Mouse (Mus musculus) forebrain, embryonic 13.5 days (tissue): Measurements from ENCODE around the gene Ctss. TPM values are rescaled to one million over a fixed set of nuclear protein-coding genes. Genes with fewer than 3 reads are reported as not detected.
"Not testable (repeated sequence)": the region's sequence is repeated elsewhere in the genome, so short reads cannot be mapped to it uniquely, and the experiment has no call there.

Experiments used
- ATAC-seq: fragments of 200-750 bp; cut with Nextera tagmentation; 2 replicates; pipeline ENCODE4 v1.8.0; 2017
- H3K27ac ChIP-seq: fragments of 300-500 bp; sonication (generic); 2 replicates; pipeline ENCODE4 v1.5.1; 2015; ENCODE audit warnings: inconsistent platforms, mild to moderate bottlenecking, moderate library complexity
- H3K27me3 ChIP-seq: fragments of 300-500 bp; sonication (generic); 2 replicates; pipeline ENCODE4 v1.6.1; 2015; ENCODE audit warnings: mild to moderate bottlenecking, inconsistent platforms
- H3K36me3 ChIP-seq: fragments of 300-500 bp; sonication (generic); 2 replicates; pipeline ENCODE4 v1.6.1; 2015; ENCODE audit warnings: mild to moderate bottlenecking, inconsistent platforms; ENCODE audit not compliant: poor library complexity, severe bottlenecking
- H3K4me1 ChIP-seq: fragments of 300-500 bp; sonication (generic); 2 replicates; pipeline ENCODE4 v1.6.1; 2015; ENCODE audit warnings: inconsistent platforms
- H3K4me2 ChIP-seq: fragments of 300-500 bp; sonication (generic); 2 replicates; pipeline ENCODE4 v1.6.1; 2015; ENCODE audit warnings: inconsistent platforms, mild to moderate bottlenecking, moderate library complexity
- H3K4me3 ChIP-seq: fragments of 300-500 bp; sonication (generic); 2 replicates; pipeline ENCODE4 v1.5.1; 2015; ENCODE audit warnings: mild to moderate bottlenecking, inconsistent platforms
- H3K9ac ChIP-seq: fragments of 300-500 bp; sonication (generic); 2 replicates; pipeline ENCODE4 v1.6.1; 2015; ENCODE audit warnings: mild to moderate bottlenecking, inconsistent platforms
- H3K9me3 ChIP-seq: fragments of 300-500 bp; sonication (generic); replicated peaks from 2 replicates; pipeline ENCODE4 v1.6.1; 2016; ENCODE audit warnings: inconsistent platforms
- WGBS: fragments of 180-500 bp; shearing (Covaris S2); methylation state at CpG from one replicate; pipeline ENCODE4 v1.1.7; 2015; 5-methylcytosine and 5-hydroxymethylcytosine counted together
- polyA plus RNA-seq: library from polyadenylated mRNA; unstranded; fragments of >200 nt; fragmentation: Nextera tagmentation; extraction: Ambion mirVana; gene quantifications from 2 replicates; pipeline ENCODE4 v1.2.1, GENCODE M21; 2015

The Ctss gene
- polyA plus RNA-seq, 1 experiment from 2014 or later: 7.6 TPM

- Histone ChIP-seq H3K36me3 (no peaks in the 10 kb centered on the region), H3K9ac (no peak overlapping the region), H3K4me1 (no peaks in the 10 kb centered on the region), H3K4me3 (no peak overlapping the region), H3K4me2 (no peak overlapping the region), H3K9me3 (no peaks in the 10 kb centered on the region), H3K27ac (no peak overlapping the region), H3K27me3 (no peaks in the 10 kb centered on the region)
- 93% methylated on average over 10 of the region's 10 CpGs for WGBS
- ATAC-seq: no peak
Measured at GRCm38 (mm10) chr3:95538936-95539335, 12.3 kb downstream of the Ctss start.

DNA sequence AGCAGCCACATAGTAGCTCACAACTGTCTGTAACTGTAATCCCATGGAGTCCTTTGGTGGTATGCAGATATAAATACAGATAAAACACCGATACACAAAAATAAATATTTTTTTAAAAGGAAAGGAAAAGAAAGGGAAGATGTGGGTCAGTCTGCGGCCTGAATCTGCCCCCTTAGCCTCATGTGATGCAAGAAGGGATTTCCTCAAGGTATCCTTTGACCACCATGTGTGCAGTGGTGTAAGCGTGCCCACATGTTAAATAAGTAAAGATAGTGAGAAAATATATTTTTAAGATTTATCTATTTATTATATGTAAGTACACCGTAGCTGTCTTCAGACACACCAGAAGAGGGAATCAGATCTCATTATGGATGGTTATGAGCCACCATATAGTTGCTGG is 13.3 kb downstream of the Ctss start:
- H3K4me3 ChIP-seq: no peak overlapping the region
- H3K9me3 ChIP-seq: no peaks in the 10 kb centered on the region
- H3K4me2 ChIP-seq: no peak overlapping the region
- no peaks in the 10 kb centered on the region for H3K27me3 ChIP-seq
- no peaks in the 10 kb centered on the region for H3K36me3 ChIP-seq
- ATAC-seq: no peak
- 94% methylated on average over 4 of the region's 4 CpGs for WGBS
- no peak overlapping the region for H3K9ac ChIP-seq
- no peaks in the 10 kb centered on the region for H3K4me1 ChIP-seq
- H3K27ac ChIP-seq: no peak overlapping the region

DNA sequence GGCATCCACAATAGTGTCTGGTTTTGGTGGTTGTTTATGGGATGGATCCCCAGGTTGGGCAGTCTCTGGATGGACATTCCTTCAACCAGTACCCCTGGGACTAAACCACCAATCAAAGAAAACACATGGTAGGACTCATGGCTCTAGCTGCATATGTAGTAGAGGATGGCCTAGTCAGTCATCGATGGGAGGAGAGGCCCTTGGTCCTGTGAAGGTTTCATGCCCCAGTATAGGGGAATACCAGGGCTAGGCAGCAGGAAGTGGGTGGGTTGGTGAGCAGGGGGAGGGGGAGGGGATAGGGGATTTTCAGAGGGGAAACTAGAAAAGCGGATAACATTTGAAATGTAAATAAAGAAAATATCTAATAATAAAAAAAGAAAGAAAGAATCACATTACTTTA is 14.6 kb downstream of the Ctss start:
- H3K9me3 ChIP-seq, H3K27ac ChIP-seq, H3K36me3 ChIP-seq, H3K4me1 ChIP-seq, ATAC-seq, H3K9ac ChIP-seq, H3K4me2 ChIP-seq, H3K4me3 ChIP-seq, H3K27me3 ChIP-seq: not testable (repeated sequence)
- WGBS: 96% methylated on average over 2 of the region's 2 CpGs

DNA sequence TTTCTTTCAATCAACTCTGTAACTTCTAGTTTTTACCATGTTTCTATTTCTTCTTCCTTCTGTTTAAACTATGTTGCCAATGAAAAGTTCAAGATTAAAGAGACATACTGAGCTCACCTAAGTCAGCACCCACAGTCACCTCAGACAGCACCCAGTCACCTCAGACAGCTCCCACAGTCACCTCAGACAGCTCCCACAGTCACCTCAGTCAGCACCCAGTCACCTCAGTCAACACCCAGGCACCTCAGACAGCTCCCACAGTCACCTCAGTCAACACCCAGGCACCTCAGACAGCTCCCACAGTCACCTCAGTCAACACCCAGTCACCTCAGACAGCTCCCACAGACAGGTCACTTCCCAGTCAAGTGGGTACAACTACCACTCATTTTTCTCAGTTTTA is 15.6 kb downstream of the Ctss start:
- Histone ChIP-seq H3K4me3 (no peak overlapping the region), H3K4me2 (no peak overlapping the region), H3K9me3 (no peaks in the 10 kb centered on the region), H3K9ac (no peak overlapping the region), H3K27me3 (no peaks in the 10 kb centered on the region), H3K36me3 (no peaks in the 10 kb centered on the region), H3K4me1 (no peaks in the 10 kb centered on the region), H3K27ac (no peak overlapping the region)
- no peak for ATAC-seq

- no peaks in the 10 kb centered on the region for H3K4me1 ChIP-seq
- H3K9ac ChIP-seq: no peak overlapping the region
- no peak overlapping the region for H3K4me2 ChIP-seq
- no peak overlapping the region for H3K27ac ChIP-seq
- WGBS: 81% methylated on average over 7 of the region's 7 CpGs
- no peaks in the 10 kb centered on the region for H3K36me3 ChIP-seq
- H3K9me3 ChIP-seq: no peaks in the 10 kb centered on the region
- no peak for ATAC-seq
- H3K4me3 ChIP-seq: no peak overlapping the region
- H3K27me3 ChIP-seq: no peaks in the 10 kb centered on the region
Measured at GRCm38 (mm10) chr3:95542981-95543380, 16.4 kb downstream of the Ctss start.

- no peak overlapping the region for H3K9ac ChIP-seq
- WGBS: 66% methylated on average over 1 of the region's 1 CpGs
- no peaks in the 10 kb centered on the region for H3K9me3 ChIP-seq
- H3K27me3 ChIP-seq: no peaks in the 10 kb centered on the region
- no peak for ATAC-seq
- H3K4me3 ChIP-seq: no peak overlapping the region
- no peak overlapping the region for H3K4me2 ChIP-seq
- no peaks in the 10 kb centered on the region for H3K36me3 ChIP-seq
- H3K27ac ChIP-seq: no peak overlapping the region
- H3K4me1 ChIP-seq: no peaks in the 10 kb centered on the region
Measured at GRCm38 (mm10) chr3:95550176-95550575, 23.6 kb downstream of the Ctss start.

GRCm38 (mm10) chr3:95553986-95554385 is 27.4 kb downstream of the Ctss start:
- H3K9me3 ChIP-seq: no peaks in the 10 kb centered on the region
- no peak for ATAC-seq
- no peak overlapping the region for H3K4me3 ChIP-seq
- no peak overlapping the region for H3K27ac ChIP-seq
- no peaks in the 10 kb centered on the region for H3K4me1 ChIP-seq
- no peaks in the 10 kb centered on the region for H3K27me3 ChIP-seq
- 68% methylated on average over 3 of the region's 3 CpGs for WGBS
- H3K4me2 ChIP-seq: no peak overlapping the region
- no peaks in the 10 kb centered on the region for H3K36me3 ChIP-seq
- no peak overlapping the region for H3K9ac ChIP-seq

DNA sequence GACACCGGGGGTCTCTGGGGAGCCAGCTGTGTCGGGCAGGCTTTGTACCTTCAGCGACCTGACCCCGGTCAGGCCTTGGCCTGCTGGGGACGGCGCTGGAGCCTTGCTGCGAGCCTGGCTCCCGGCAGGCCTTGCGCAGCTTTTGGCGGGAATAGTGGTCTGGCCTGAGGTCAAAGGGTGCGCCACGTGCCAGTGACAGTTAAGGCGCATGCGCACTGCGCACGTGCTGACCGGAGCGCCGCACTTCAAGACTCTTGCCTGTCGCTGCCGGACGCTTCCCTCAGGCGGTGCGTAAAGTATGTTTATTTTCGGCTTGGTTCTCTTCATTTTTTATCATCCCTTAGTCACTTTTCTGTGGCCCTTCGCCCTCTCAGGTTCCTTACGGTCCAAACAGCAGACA is 32.9 kb downstream of the Ctss start, which contains the start of gene Hormad1:
TSS of gene Hormad1 (plus strand) at position 241 of the 400 bp plus-strand sequence.
- H3K27ac ChIP-seq: no peak within 1 kb of the TSS
- no peaks in the 10 kb centered on the region for H3K4me1 ChIP-seq
- no peak for ATAC-seq
- no peaks in the 10 kb centered on the region for H3K9me3 ChIP-seq
- no peaks in the 10 kb centered on the region for H3K27me3 ChIP-seq
- no peak within 1 kb of the TSS for H3K4me3 ChIP-seq
- no peaks in the 10 kb centered on the region for H3K36me3 ChIP-seq
- H3K4me2 ChIP-seq: no peak within 1 kb of the TSS
- H3K9ac ChIP-seq: no peak within 1 kb of the TSS
- WGBS: 93% methylated on average over 27 of the region's 27 CpGs

DNA sequence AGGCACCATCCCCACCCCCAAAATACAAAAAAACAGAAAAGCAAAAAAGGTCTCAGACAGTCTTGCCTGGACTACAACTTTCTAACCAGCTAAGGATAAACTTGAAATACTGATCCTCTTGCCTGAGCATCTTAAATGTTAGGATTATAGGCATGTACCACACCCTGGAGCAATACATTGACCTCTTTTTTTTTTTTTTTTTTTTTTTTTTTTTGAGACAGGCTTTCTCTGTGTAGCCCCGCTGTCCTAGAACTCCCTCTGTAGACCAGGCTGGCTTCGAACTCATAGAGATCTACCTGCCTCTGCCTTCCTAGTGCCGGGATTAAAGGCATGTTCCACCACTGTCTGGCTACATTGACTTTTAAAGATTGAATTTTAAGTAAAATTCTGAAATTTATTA is 34.2 kb downstream of the Ctss start:
- Histone ChIP-seq H3K9me3 (no peaks in the 10 kb centered on the region), H3K27ac (no peak overlapping the region), H3K9ac (no peak overlapping the region), H3K4me2 (no peak overlapping the region), H3K36me3 (no peaks in the 10 kb centered on the region), H3K4me3 (no peak overlapping the region), H3K4me1 (no peaks in the 10 kb centered on the region), H3K27me3 (no peaks in the 10 kb centered on the region)
- 90% methylated on average over 3 of the region's 3 CpGs for WGBS
- ATAC-seq: no peak

- Histone ChIP-seq H3K9me3 (no peaks in the 10 kb centered on the region), H3K9ac (no peak overlapping the region), H3K27me3 (no peaks in the 10 kb centered on the region), H3K4me1 (no peaks in the 10 kb centered on the region), H3K27ac (no peak overlapping the region), H3K4me2 (no peak overlapping the region), H3K36me3 (no peaks in the 10 kb centered on the region), H3K4me3 (no peak overlapping the region)
- ATAC-seq: no peak
- 74% methylated on average over 2 of the region's 2 CpGs for WGBS
Measured at GRCm38 (mm10) chr3:95561826-95562225, 35.2 kb downstream of the Ctss start.

DNA sequence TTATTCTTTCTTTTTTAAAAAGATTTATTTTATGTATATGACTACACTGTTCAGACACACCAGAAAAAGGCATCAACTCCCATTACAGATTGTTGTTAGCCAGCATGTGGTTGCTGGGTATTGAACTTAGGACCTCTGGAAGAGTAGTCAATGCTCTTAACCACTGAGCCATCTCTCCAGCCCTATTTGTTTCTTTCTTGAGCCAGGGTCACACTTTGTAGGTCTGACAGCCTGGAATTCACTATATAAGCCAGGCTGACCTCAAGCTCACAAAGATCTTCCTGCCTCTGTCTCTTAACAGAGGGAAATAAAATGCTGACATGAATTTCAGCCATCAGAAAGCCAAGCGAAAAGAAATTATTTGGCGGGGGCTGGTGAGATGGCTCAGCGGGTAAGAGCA is 43.0 kb downstream of the Ctss start:
- 89% methylated on average over 3 of the region's 3 CpGs for WGBS

DNA sequence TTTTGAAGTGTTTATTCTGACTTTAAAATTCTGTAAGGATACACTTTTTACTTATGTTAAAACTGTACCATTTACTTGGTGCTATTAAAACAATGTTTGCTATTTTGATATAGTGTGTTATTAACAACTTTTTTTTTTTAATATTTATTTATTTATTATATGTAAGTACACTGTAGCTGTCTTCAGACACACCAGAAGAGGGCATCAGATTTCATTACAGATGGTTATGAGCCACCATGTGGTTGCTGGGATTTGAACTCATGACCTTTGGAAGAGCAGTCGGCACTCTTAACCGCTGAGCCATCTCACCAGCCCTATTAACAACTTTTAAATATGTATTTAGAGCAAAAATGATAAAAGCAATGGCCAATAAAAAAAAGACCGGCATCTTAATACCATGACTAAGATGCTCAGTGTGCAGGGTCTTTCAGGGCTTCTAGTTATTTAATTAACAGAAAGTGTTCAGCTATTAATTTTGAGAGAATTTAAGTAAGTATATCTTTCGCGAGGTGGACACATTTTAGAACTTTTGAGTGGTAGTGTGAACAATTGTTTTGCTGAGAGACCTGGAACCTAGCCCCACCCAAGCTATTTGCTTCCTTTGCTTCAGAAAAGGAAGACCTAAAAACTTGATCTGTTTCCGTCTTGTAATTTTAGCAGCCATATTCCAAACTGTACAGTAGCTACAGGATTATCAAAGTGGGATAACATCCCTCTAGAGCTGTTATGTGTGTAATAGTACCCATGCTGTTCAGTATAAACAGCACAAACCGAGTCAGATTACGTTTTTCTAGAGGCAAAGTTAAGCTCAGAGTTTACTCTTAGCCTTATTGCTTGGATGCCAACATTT is 61.4 kb downstream of the Ctss start:
- H3K4me3 ChIP-seq: peak overlapping the region; percentile 81
- H3K9ac ChIP-seq: peak overlapping the region; percentile 45; the same call in 1 of the 2 replicates
- ATAC-seq: no peak
- H3K27ac ChIP-seq: peak overlapping the region; percentile 62; the same call in 1 of the 2 replicates
- peaks cover 13% of the 10 kb centered on the region for H3K36me3 ChIP-seq
- H3K4me2 ChIP-seq: peak overlapping the region; percentile 58
- no peaks in the 10 kb centered on the region for H3K9me3 ChIP-seq
- peaks cover 12% of the 10 kb centered on the region for H3K4me1 ChIP-seq
- H3K27me3 ChIP-seq: no peaks in the 10 kb centered on the region
- 51% methylated on average over 8 of the region's 8 CpGs for WGBS

More for the DNA sequence above, 43.0 kb downstream of the Ctss start:
- Histone ChIP-seq H3K9me3 (no peaks in the 10 kb centered on the region), H3K4me1 (no peaks in the 10 kb centered on the region), H3K27ac (no peak overlapping the region), H3K27me3 (no peaks in the 10 kb centered on the region), H3K36me3 (no peaks in the 10 kb centered on the region), H3K4me2 (no peak overlapping the region), H3K9ac (no peak overlapping the region), H3K4me3 (no peak overlapping the region)
- ATAC-seq: no peak
